Mouse (Mus musculus) G1E (cell line): ENCODE results near the gene Cd300ld2.

Experiments used
- CTCF ChIP-seq: IDR thresholded peaks from 2 replicates; pipeline ENCODE4 v1.5.1; 2012; ENCODE audit warnings: low read depth, low read length, inconsistent platforms, mixed read lengths
- GATA1 ChIP-seq: IDR thresholded peaks from 2 replicates; pipeline ENCODE4 v1.6.1; 2012; ENCODE audit warnings: borderline replicate concordance, low read length, inconsistent platforms, mixed read lengths
- GATA2 ChIP-seq: IDR thresholded peaks from 2 replicates; pipeline ENCODE4 v1.6.1; 2012; ENCODE audit warnings: low read depth, low read length, inconsistent platforms, borderline replicate concordance

DNA sequence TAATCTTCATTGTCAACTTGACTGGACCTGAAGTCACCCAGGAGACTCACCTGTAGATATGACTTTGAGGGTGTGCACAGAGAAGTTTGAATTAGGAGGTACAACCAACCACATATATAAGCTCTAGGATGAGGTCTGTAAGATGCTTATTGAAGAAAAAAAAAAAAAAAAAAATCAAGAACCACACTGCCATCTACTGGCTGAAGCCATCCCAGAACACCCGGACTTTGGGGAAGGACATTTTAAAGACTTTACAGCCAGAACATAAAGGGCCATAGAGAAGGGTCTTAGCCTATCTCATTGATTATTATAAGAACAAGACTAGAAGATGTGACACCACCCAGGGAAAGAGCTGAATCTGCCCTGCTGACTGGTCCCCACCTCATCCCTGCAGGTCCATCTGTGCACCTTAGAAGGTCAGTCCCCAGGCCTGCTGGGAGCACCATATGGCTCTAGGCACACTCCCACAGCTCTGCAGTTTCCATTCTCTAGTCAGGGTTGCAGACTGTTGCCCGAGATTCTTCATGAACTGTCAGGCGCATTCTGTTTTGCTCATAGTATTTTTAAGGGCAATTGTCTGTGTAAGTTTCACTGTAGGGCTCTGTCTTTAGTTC, 33.4 kb upstream of the Cd300ld2 start:
- TF ChIP-seq CTCF (no peak), GATA2 (no peak), GATA1 (no peak)
